Mouse (Mus musculus): ENCODE data around the gene Csdc2. TPM values are rescaled to one million over a fixed set of nuclear protein-coding genes. Genes with fewer than 3 reads are reported as not detected.
"Not testable (repeated sequence)": the region's sequence is repeated elsewhere in the genome, so short reads cannot be mapped to it uniquely, and the experiment has no call there.

The Csdc2 gene
- polyA plus RNA-seq, 1 experiment from 2014 or later: 8.1 TPM

GRCm38 (mm10) chr15:81964262-81964661 lies 27.7 kb downstream of the Csdc2 start:
- no peak overlapping the region for H3K27ac ChIP-seq (replicated peaks)
- DNase-seq (ENCODE audit: low spot score): no peak
- H3K4me3 ChIP-seq: no peak overlapping the region
- no peaks in the 10 kb centered on the region for H3K9me3 ChIP-seq
- H3K27me3 ChIP-seq (replicated peaks; ENCODE audit: low read depth, poor library complexity, severe bottlenecking): no peaks in the 10 kb centered on the region
- H3K36me3 ChIP-seq (replicated peaks): no peaks in the 10 kb centered on the region
- H3K4me1 ChIP-seq: peaks cover 22% of the 10 kb centered on the region
- 75% methylated on average over 1 of the region's 1 CpGs for WGBS

GRCm38 (mm10) chr15:81964980-81965545 lies 28.5 kb downstream of the Csdc2 start:
- Histone ChIP-seq H3K27me3 (replicated peaks; ENCODE audit: low read depth, poor library complexity, severe bottlenecking) (no peaks in the 10 kb centered on the region), H3K9me3 (no peaks in the 10 kb centered on the region), H3K27ac (replicated peaks) (no peak overlapping the region), H3K4me3 (no peak overlapping the region), H3K4me1 (peaks cover 18% of the 10 kb centered on the region), H3K36me3 (replicated peaks) (no peaks in the 10 kb centered on the region)
- WGBS: 55% methylated on average over 4 of the region's 4 CpGs
- DNase-seq (ENCODE audit: low spot score): no peak

GRCm38 (mm10) chr15:81966062-81966829 lies 29.7 kb downstream of the Csdc2 start:
- DNase-seq (ENCODE audit: low spot score): no peak
- Histone ChIP-seq H3K4me1 (peaks cover 8% of the 10 kb centered on the region; the same call in 1 of the 2 replicates), H3K27ac (replicated peaks) (no peak overlapping the region), H3K36me3 (replicated peaks) (no peaks in the 10 kb centered on the region), H3K9me3 (no peaks in the 10 kb centered on the region), H3K27me3 (replicated peaks; ENCODE audit: low read depth, poor library complexity, severe bottlenecking) (no peaks in the 10 kb centered on the region), H3K4me3 (no peak overlapping the region)
- 81% methylated on average over 14 of the region's 14 CpGs for WGBS

GRCm38 (mm10) chr15:81967821-81968220 lies 31.3 kb downstream of the Csdc2 start:
- Histone ChIP-seq H3K4me3 (no peak overlapping the region), H3K9me3 (peaks cover 7% of the 10 kb centered on the region), H3K27me3 (replicated peaks; ENCODE audit: low read depth, poor library complexity, severe bottlenecking) (no peaks in the 10 kb centered on the region), H3K27ac (replicated peaks) (no peak overlapping the region), H3K36me3 (replicated peaks) (no peaks in the 10 kb centered on the region), H3K4me1 (0 out of 2 replicates have a peak, but pooled peaks cover 8% of the 10 kb centered on the region)
- WGBS: 91% methylated on average over 5 of the region's 5 CpGs
- DNase-seq (ENCODE audit: low spot score): no peak

GRCm38 (mm10) chr15:81968447-81968846 lies 31.9 kb downstream of the Csdc2 start:
- Histone ChIP-seq H3K9me3 (peaks cover 11% of the 10 kb centered on the region), H3K27me3 (replicated peaks; ENCODE audit: low read depth, poor library complexity, severe bottlenecking) (no peaks in the 10 kb centered on the region), H3K4me1 (0 out of 2 replicates have a peak, but pooled peaks cover 8% of the 10 kb centered on the region), H3K4me3 (no peak overlapping the region), H3K27ac (replicated peaks) (no peak overlapping the region), H3K36me3 (replicated peaks) (no peaks in the 10 kb centered on the region)
- DNase-seq (ENCODE audit: low spot score): no peak
- 62% methylated on average over 2 of the region's 2 CpGs for whole genome bisulfite sequencing

- no peak for DNase-seq (ENCODE audit: low spot score)
- WGBS: 70% methylated on average over 7 of the region's 7 CpGs
Observed at GRCm38 (mm10) chr15:81969173-81969572, 32.6 kb downstream of the Csdc2 start.

GRCm38 (mm10) chr15:81969635-81970034 lies 33.1 kb downstream of the Csdc2 start:
- not testable (repeated sequence) for H3K27me3 ChIP-seq (replicated peaks; ENCODE audit: low read depth, poor library complexity, severe bottlenecking); H3K27ac ChIP-seq (replicated peaks); H3K36me3 ChIP-seq (replicated peaks); H3K4me3 ChIP-seq; H3K4me1 ChIP-seq; DNase-seq (ENCODE audit: low spot score)
- 79% methylated on average over 6 of the region's 6 CpGs for WGBS
- peaks cover 11% of the 10 kb centered on the region for H3K9me3 ChIP-seq

More at GRCm38 (mm10) chr15:81969173-81969572, 32.6 kb downstream of the Csdc2 start:
- Histone ChIP-seq H3K4me3 (no peak overlapping the region), H3K27ac (replicated peaks) (no peak overlapping the region), H3K4me1 (0 out of 2 replicates have a peak, but pooled peaks cover 8% of the 10 kb centered on the region), H3K27me3 (replicated peaks; ENCODE audit: low read depth, poor library complexity, severe bottlenecking) (no peaks in the 10 kb centered on the region), H3K36me3 (replicated peaks) (no peaks in the 10 kb centered on the region), H3K9me3 (peaks cover 11% of the 10 kb centered on the region)

GRCm38 (mm10) chr15:81970498-81970897 lies 33.9 kb downstream of the Csdc2 start:
- H3K9me3 ChIP-seq: peaks cover 19% of the 10 kb centered on the region
- not testable (repeated sequence) for H3K36me3 ChIP-seq (replicated peaks); H3K27ac ChIP-seq (replicated peaks); H3K4me1 ChIP-seq; H3K27me3 ChIP-seq (replicated peaks; ENCODE audit: low read depth, poor library complexity, severe bottlenecking); DNase-seq (ENCODE audit: low spot score); H3K4me3 ChIP-seq
- 89% methylated on average over 4 of the region's 4 CpGs for WGBS

GRCm38 (mm10) chr15:81975156-81975555 lies 38.6 kb downstream of the Csdc2 start:
- not testable (repeated sequence) for H3K4me1 ChIP-seq; H3K36me3 ChIP-seq (replicated peaks); DNase-seq (ENCODE audit: low spot score); H3K27ac ChIP-seq (replicated peaks); H3K4me3 ChIP-seq; H3K27me3 ChIP-seq (replicated peaks; ENCODE audit: low read depth, poor library complexity, severe bottlenecking)
- 92% methylated on average over 8 of the region's 8 CpGs for WGBS
- peaks cover 19% of the 10 kb centered on the region for H3K9me3 ChIP-seq

GRCm38 (mm10) chr15:81980321-81980720 lies 43.8 kb downstream of the Csdc2 start, which contains the start of gene 1700029P11Rik:
TSS of gene 1700029P11Rik (plus strand) at chr15:81980540.
- DNase-seq (ENCODE audit: low spot score): no peak
- no peak within 1 kb of the TSS for H3K4me3 ChIP-seq
- no peaks in the 10 kb centered on the region for H3K36me3 ChIP-seq (replicated peaks)
- no peaks in the 10 kb centered on the region for H3K27me3 ChIP-seq (replicated peaks; ENCODE audit: low read depth, poor library complexity, severe bottlenecking)
- 95% methylated on average over 23 of the region's 23 CpGs for WGBS
- 0 out of 2 replicates have a peak, but pooled peaks cover 7% of the 10 kb centered on the region for H3K4me1 ChIP-seq
- 0 out of 2 replicates have a peak, but pooled peaks cover under 1% of the 10 kb centered on the region for H3K9me3 ChIP-seq
- no peak within 1 kb of the TSS for H3K27ac ChIP-seq (replicated peaks)

GRCm38 (mm10) chr15:81982173-81982572 lies 45.6 kb downstream of the Csdc2 start:
- no peaks in the 10 kb centered on the region for H3K27me3 ChIP-seq (replicated peaks; ENCODE audit: low read depth, poor library complexity, severe bottlenecking)
- no peak overlapping the region for H3K27ac ChIP-seq (replicated peaks)
- WGBS: 60% methylated on average over 1 of the region's 1 CpGs
- no peak overlapping the region for H3K4me3 ChIP-seq
- DNase-seq (ENCODE audit: low spot score): no peak
- H3K4me1 ChIP-seq: peaks cover 12% of the 10 kb centered on the region
- no peaks in the 10 kb centered on the region for H3K9me3 ChIP-seq
- H3K36me3 ChIP-seq (replicated peaks): no peaks in the 10 kb centered on the region

- Histone ChIP-seq H3K9me3 (no peaks in the 10 kb centered on the region), H3K27me3 (replicated peaks; ENCODE audit: low read depth, poor library complexity, severe bottlenecking) (no peaks in the 10 kb centered on the region), H3K36me3 (replicated peaks) (no peaks in the 10 kb centered on the region), H3K4me3 (no peak overlapping the region), H3K27ac (replicated peaks) (no peak overlapping the region), H3K4me1 (peaks cover 16% of the 10 kb centered on the region)
- WGBS: 64% methylated on average over 2 of the region's 2 CpGs
- no peak for DNase-seq (ENCODE audit: low spot score)
Observed at GRCm38 (mm10) chr15:81985267-81986161, 49.0 kb downstream of the Csdc2 start.

Data from embryonic facial prominence, embryonic 10.5 days (tissue).